Mouse (Mus musculus) CH12.LX (cell line): ENCODE results near the gene Kif6. TPM values are rescaled to one million over a fixed set of nuclear protein-coding genes. Genes with fewer than 3 reads are reported as not detected.

Experiments
- DNase-seq: peaks from one replicate; pipeline ENCODE4 v3.0.0-alpha.2; 2013; ENCODE audit errors: extremely low read depth
- H3K27ac ChIP-seq: 2 replicates; pipeline ENCODE4 v1.5.1; 2012; ENCODE audit warnings: low read depth, mild to moderate bottlenecking, control low read depth, moderate library complexity; ENCODE audit not compliant: insufficient read depth
- H3K27me3 ChIP-seq: replicated peaks from 2 replicates; pipeline ENCODE3; 2012; ENCODE audit warnings: inconsistent platforms
- H3K36me3 ChIP-seq, 2 experiments: replicated peaks in 1 of 2; 2 replicates each; pipeline versions ENCODE3 to v1.6.1; 2012; ENCODE audit warnings: inconsistent platforms in 1 of 2, low read length in 1 of 2, mild to moderate bottlenecking in 1 of 2, mixed read lengths in 1 of 2, moderate library complexity in 1 of 2; ENCODE audit not compliant: control insufficient read depth in 1 of 2, insufficient read depth in 1 of 2
- H3K4me1 ChIP-seq, 2 experiments: 2 replicates each; pipeline ENCODE4 v1.6.1; 2012; ENCODE audit warnings: inconsistent platforms in 1 of 2, moderate library complexity in 1 of 2; ENCODE audit not compliant: insufficient read depth in 2 of 2, control insufficient read depth in 1 of 2
- H3K4me2 ChIP-seq: 2 replicates; pipeline ENCODE4 v1.6.1; 2012; ENCODE audit warnings: low read depth, mild to moderate bottlenecking, control low read depth; ENCODE audit not compliant: poor library complexity, insufficient read depth, severe bottlenecking
- H3K4me3 ChIP-seq, 3 experiments: fragments of 150-350 bp in 1 of 3; sonication (generic) in 1 of 3; replicated peaks in 1 of 3; 2 replicates each; pipeline versions ENCODE3 to v1.5.1; 2011 to 2012; ENCODE audit warnings: low read depth in 2 of 3, low read length in 2 of 3, mild to moderate bottlenecking in 2 of 3, moderate library complexity in 2 of 3, control low read depth in 1 of 3, improper control_type of control experiment in 1 of 3, inconsistent platforms in 1 of 3, mixed read lengths in 1 of 3; ENCODE audit not compliant: poor library complexity in 1 of 3
- H3K79me2 ChIP-seq: replicated peaks from 2 replicates; pipeline ENCODE4 v1.6.1; 2012; ENCODE audit warnings: mild to moderate bottlenecking, moderate library complexity; ENCODE audit not compliant: control insufficient read depth, poor library complexity, insufficient read depth, severe bottlenecking; ENCODE audit errors: extremely low read depth
- H3K9ac ChIP-seq: 2 replicates; pipeline ENCODE4 v1.6.1; 2012; ENCODE audit warnings: low read depth, mild to moderate bottlenecking, control low read depth, moderate library complexity; ENCODE audit not compliant: insufficient read depth
- H3K9me3 ChIP-seq: replicated peaks from 2 replicates; pipeline ENCODE3; 2012; ENCODE audit warnings: low read length, inconsistent platforms, mixed read lengths
- CHD1 ChIP-seq: IDR thresholded peaks from 2 replicates; pipeline ENCODE4 v1.6.1; 2012; ENCODE audit warnings: low read depth, low read length, improper control_type of control experiment, inconsistent platforms
- CHD2 ChIP-seq: IDR thresholded peaks from 2 replicates; pipeline ENCODE4 v1.6.1; 2011; ENCODE audit warnings: low read length, improper control_type of control experiment
- CTCF ChIP-seq, 2 experiments: IDR thresholded peaks in 1 of 2; conservative IDR thresholded peaks in 1 of 2; 2 replicates each; pipeline ENCODE4 v1.5.1; 2011 to 2012; ENCODE audit warnings: low read depth in 2 of 2, low read length in 2 of 2, improper control_type of control experiment in 1 of 2, inconsistent platforms in 1 of 2, mild to moderate bottlenecking in 1 of 2, moderate library complexity in 1 of 2
- ELF1 ChIP-seq: IDR thresholded peaks from 2 replicates; pipeline ENCODE4 v1.6.1; 2014; ENCODE audit warnings: low read depth, mild to moderate bottlenecking, inconsistent platforms, low read length, improper control_type of control experiment
- ETS1 ChIP-seq: conservative IDR thresholded peaks from 2 replicates; pipeline ENCODE4 v1.6.1; 2012; ENCODE audit warnings: low read depth, mild to moderate bottlenecking, inconsistent platforms, low read length, improper control_type of control experiment, moderate library complexity
- IRF4 ChIP-seq: IDR thresholded peaks from 2 replicates; pipeline ENCODE4 v1.6.1; 2014; ENCODE audit warnings: low read depth, mild to moderate bottlenecking, inconsistent platforms, low read length, improper control_type of control experiment
- JUN ChIP-seq: IDR thresholded peaks from 2 replicates; pipeline ENCODE4 v1.6.1; 2011; ENCODE audit warnings: low read depth, mild to moderate bottlenecking, low read length, improper control_type of control experiment, moderate library complexity; ENCODE audit not compliant: insufficient read depth
- MAX ChIP-seq: IDR thresholded peaks from 2 replicates; pipeline ENCODE4 v1.6.1; 2011; ENCODE audit warnings: low read length, improper control_type of control experiment
- MEF2A ChIP-seq: IDR thresholded peaks from 2 replicates; pipeline ENCODE4 v1.6.1; 2014; ENCODE audit warnings: low read depth, mild to moderate bottlenecking, inconsistent platforms, low read length, improper control_type of control experiment, borderline replicate concordance
- PAX5 ChIP-seq: IDR thresholded peaks from 2 replicates; pipeline ENCODE4 v1.6.1; 2012; ENCODE audit warnings: low read length, inconsistent platforms, mixed read lengths
- POLR2A ChIP-seq: IDR thresholded peaks from 2 replicates; pipeline ENCODE4 v1.6.1; 2011; ENCODE audit warnings: low read depth, mild to moderate bottlenecking, improper control_type of control experiment, low read length
- RAD21 ChIP-seq: IDR thresholded peaks from 2 replicates; pipeline ENCODE4 v1.6.1; 2011; ENCODE audit warnings: low read depth, mild to moderate bottlenecking, low read length, improper control_type of control experiment, moderate library complexity
- SMC3 ChIP-seq: IDR thresholded peaks from 2 replicates; pipeline ENCODE4 v1.6.1; 2011; ENCODE audit warnings: low read depth, low read length, improper control_type of control experiment
- UBTF ChIP-seq: IDR thresholded peaks from 2 replicates; pipeline ENCODE4 v1.6.1; 2012; ENCODE audit warnings: low read depth, mild to moderate bottlenecking, inconsistent platforms, low read length, improper control_type of control experiment, moderate library complexity
- ZC3H11A ChIP-seq: IDR thresholded peaks from 2 replicates; pipeline ENCODE4 v1.6.1; 2012; ENCODE audit warnings: low read depth, mild to moderate bottlenecking, inconsistent platforms, low read length, improper control_type of control experiment
- ZNF384 ChIP-seq: IDR thresholded peaks from 2 replicates; pipeline ENCODE4 v1.6.1; 2012; ENCODE audit warnings: low read depth, low read length, improper control_type of control experiment, inconsistent platforms
- dilution Hi-C: fragments of 300-500 bp; cut with MboI; formaldehyde crosslinking; loops from 2 replicates; pipeline ENCODE4 v1.14.3; 2020; ENCODE audit warnings: low sequenced_read_pairs; ENCODE audit not compliant: extremely low pct_unique_long_range_greater_than_20kb, extremely low pct_ligation_motif_present
- in situ Hi-C: fragments of 300-500 bp; cut with MboI; formaldehyde crosslinking; loops from 3 replicates; pipeline ENCODE4 v1.14.3; 2019; ENCODE audit warnings: low sequenced_read_pairs, low pct_ligation_motif_present, low pct_unique_long_range_greater_than_20kb, mixed read lengths
- polyA plus RNA-seq: library from polyadenylated mRNA; unstranded; fragments of >175 nt; gene quantifications from 2 replicates; pipeline ENCODE4 v1.2.1, GENCODE M21; 2012; ENCODE audit warnings: low read depth; ENCODE audit not compliant: insufficient read length
- total RNA-seq, 2 experiments: library from RNA; depleted of rRNA; stranded (reverse); fragments of 300-350 nt in 1 of 2; fragments of >200 nt in 1 of 2; gene quantifications; 2 replicates each; pipeline ENCODE4 v1.2.3; 2012 to 2014

Gene Kif6
- total and polyA plus RNA-seq, 3 experiments: not detected

DNA sequence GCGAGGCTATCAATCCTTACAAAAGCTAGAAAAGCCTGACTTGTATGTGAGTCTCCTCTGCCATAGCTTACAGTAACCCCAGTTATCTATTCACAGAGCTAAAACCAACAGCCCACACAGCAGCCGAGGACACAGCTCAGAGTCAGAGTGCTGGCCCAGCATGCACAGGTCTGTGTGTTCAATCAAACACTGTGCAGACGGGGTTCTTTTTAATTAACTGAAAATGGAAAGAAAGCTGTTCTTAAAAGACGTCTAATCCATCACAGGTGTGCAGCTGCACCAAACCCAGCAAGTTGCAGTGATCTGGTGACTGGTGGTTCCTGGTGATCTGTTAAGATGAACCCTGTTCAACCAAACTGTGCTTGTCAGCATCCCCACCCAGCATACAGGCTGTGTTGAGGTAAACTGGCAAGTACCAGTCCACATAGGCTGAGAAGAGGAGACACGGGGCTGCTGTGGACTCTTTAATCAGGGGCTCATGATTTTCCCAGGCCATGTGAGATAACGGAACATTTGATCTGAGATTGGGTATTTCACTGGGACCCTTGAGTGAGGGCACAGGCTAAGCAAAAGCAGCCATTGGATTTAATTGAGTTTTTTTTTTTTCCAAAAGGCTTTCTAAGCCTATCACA lies 193.9 kb downstream of the Kif6 start:
- DNase-seq: no peak
- Histone ChIP-seq H3K79me2 (no peaks in the 10 kb centered on the region), H3K9ac (no peak overlapping the region), H3K4me2 (no peak overlapping the region), H3K27ac (no peak overlapping the region), H3K4me1 (no peaks in the 10 kb centered on the region), H3K27me3 (peaks cover 39% of the 10 kb centered on the region), H3K36me3 (no peaks in the 10 kb centered on the region), H3K4me3 (no peak overlapping the region), H3K9me3 (no peaks in the 10 kb centered on the region)
- no peak for TF ChIP-seq POLR2A
- in situ Hi-C loops (no loop called here), dilution Hi-C loops (no loop called here)

DNA sequence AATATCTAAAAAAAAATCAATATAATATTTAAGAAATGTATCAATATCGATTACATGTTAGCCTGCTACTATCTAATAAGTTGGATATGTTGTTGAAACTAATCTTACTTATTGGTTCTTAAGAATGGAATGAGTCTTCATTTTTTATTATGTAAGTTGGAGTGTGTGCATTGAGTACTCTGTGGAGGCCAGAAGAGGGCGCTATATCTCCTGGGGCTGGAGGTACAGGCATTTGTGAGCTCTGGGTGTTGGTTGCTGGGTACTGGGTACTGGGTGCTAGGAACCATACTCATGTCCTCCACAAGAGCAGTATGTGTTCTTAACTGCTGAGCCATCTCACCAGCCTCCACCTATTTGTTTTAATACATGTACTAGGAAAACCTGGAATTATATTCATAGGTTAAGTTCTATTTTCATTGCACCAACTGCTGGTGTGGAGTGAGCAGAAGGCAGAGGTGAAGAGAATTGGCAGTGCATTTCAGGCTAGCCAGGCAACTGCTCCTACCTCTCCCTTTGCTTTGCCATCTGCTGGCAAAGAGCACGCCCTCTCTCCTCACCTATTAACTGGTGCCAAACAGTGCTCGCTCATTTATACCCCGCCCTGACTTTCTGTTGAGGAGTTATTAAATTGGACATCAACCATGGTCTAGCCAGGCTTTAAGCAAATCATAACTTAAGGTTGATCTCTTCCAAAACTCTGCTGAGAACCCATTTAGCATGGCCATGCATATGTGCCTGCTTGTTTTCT lies 199.1 kb downstream of the Kif6 start:
- Histone ChIP-seq H3K4me2 (no peak overlapping the region), H3K36me3 (no peaks in the 10 kb centered on the region), H3K4me1 (no peaks in the 10 kb centered on the region), H3K27ac (no peak overlapping the region), H3K9ac (no peak overlapping the region), H3K4me3 (no peak overlapping the region), H3K79me2 (no peaks in the 10 kb centered on the region), H3K9me3 (no peaks in the 10 kb centered on the region), H3K27me3 (peaks cover 60% of the 10 kb centered on the region)
- peak; percentile 6 for DNase-seq
- dilution Hi-C loops (no loop called here), in situ Hi-C loops (no loop called here)
- TF ChIP-seq ETS1: no peak
- no peak for TF ChIP-seq PAX5
- TF ChIP-seq MEF2A: no peak
- peak in 1 of 2 experiments; percentile 37; a peak in 2 of 4 replicates for TF ChIP-seq CTCF (conservative IDR thresholded peaks at IDR 0.05 in 1 of 2, IDR thresholded peaks at IDR 0.05 in 1 of 2; ENCODE audit: low read depth in 2 of 2, low read length in 2 of 2)
- TF ChIP-seq SMC3: peak; percentile 3; the same call in 1 of the 2 replicates
- TF ChIP-seq CHD1: no peak
- TF ChIP-seq IRF4: no peak

DNA sequence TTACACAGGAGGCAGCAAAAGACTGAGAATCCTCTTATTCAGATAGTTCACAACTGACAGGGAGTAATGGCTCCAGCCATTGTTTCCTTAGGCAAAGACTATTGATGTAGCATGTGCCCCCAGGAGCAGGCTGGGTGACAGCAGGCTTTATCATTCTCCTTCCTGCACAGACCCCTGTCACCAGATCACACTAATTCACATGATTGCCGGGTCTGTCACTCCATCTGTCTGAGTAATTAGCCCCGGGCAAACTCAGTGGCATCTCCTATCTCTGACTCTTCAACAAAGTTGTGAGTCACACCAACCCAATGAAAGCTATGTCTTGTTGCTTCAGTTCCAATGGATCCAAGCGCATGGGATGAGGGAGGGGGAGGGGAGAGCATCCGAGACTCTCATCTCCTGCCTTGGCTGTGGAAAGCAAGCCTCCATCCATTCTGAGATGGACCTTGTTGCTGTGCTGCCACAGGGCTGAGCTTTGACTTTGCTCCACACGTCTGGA lies 201.2 kb downstream of the Kif6 start:
- H3K4me2 ChIP-seq: no peak overlapping the region
- peaks cover 63% of the 10 kb centered on the region for H3K27me3 ChIP-seq
- no peak overlapping the region for H3K4me3 ChIP-seq
- dilution Hi-C loops (no loop called here), in situ Hi-C loops (no loop called here)
- no peaks in the 10 kb centered on the region for H3K9me3 ChIP-seq
- DNase-seq: no peak
- H3K27ac ChIP-seq: no peak overlapping the region
- H3K4me1 ChIP-seq: no peaks in the 10 kb centered on the region
- TF ChIP-seq MAX: no peak
- no peak for TF ChIP-seq CHD2
- no peak for TF ChIP-seq JUN
- no peak for TF ChIP-seq MEF2A
- no peak for TF ChIP-seq CHD1
- TF ChIP-seq ZNF384: no peak
- TF ChIP-seq RAD21: no peak
- no peak for TF ChIP-seq UBTF
- no peak for TF ChIP-seq ZC3H11A
- no peak for TF ChIP-seq ELF1
- no peak for TF ChIP-seq PAX5
- H3K9ac ChIP-seq: no peak overlapping the region
- H3K36me3 ChIP-seq: no peaks in the 10 kb centered on the region
- no peaks in the 10 kb centered on the region for H3K79me2 ChIP-seq
